Mouse (Mus musculus) CH12F3 (cell line): Measurements from ENCODE around the gene 0610040J01Rik.

ENCODE experiments used
- in situ Hi-C: fragments of 300-500 bp; cut with MboI; formaldehyde crosslinking; loops from 2 replicates; pipeline ENCODE4 v1.14.3; 2020; ENCODE audit warnings: low sequenced_read_pairs

The 0610040J01Rik gene

DNA sequence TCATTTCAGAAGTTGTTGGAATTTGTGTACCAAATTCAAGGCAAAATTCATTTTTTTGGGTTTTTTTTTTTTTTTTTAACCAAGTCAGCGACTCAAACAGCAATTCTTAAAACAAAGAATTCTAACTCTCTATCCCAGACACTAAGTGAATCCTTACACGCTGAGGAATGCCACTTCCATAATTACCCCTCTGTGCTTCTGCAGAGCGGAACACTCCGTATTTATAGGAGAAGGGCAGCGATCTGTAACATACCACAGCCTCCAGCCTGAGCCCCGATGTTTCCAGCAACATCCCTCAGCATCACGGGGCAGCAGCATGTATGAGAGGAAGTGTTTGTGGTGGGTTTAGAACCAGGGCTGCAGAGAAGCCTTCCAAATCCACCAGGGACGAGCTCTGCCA, 135.4 kb downstream of the 0610040J01Rik start:
- in situ Hi-C loops = no loop called here

DNA sequence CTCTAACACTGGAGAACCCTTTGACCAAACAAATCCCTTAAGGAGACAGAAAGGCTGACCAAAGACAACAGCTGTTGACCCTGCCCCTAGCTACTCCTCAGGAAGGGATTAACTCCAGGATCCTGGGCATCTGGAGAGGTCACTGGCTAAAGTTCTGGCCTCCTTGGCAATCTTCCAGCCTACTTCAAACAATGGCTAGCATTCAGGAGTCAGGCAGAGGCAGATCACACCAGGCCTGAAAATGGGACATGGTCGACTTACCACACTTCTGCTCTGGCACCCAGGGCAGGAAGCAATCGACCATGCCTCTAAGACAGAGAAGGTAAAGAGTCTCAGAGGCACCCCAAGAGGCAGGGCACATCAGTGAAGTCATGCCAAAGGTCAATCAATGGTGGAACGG, 137.0 kb downstream of the 0610040J01Rik start:
- in situ Hi-C loops = no loop called here
